Mouse (Mus musculus): ENCODE data around the gene 1700037C18Rik. TPM values are rescaled to one million over a fixed set of nuclear protein-coding genes. Genes with fewer than 3 reads are reported as not detected.

The 1700037C18Rik gene
- polyA plus RNA-seq, 1 experiment from 2014 or later, result 5.1 TPM

DNA sequence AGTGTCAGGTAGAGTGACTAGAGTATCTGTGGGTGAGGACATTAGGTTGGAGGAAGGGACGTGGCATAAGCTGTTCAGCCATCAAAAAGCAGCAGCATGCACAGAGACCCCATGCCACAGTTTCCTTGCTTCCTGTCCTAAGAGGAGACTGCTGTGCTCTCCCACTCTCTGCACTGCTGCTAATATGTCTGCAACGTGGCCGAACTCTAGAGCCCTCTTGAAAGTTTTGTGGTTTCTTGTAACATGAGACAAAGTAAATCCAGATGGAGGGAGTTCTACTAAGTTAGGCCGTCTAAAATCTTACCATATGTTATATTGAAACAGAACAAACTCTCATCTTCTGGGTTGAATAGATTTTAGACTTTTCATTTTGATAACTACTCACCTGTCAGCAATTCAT lies 15.5 kb upstream of the 1700037C18Rik start:
- Histone ChIP-seq H3K4me3 (ENCODE audit: low read depth, low read length) (no peak overlapping the region), H3K9me3 (ENCODE audit: control insufficient read depth, low read length) (no peaks in the 10 kb centered on the region), H3K9ac (ENCODE audit: low read length) (no peak overlapping the region), H3K36me3 (ENCODE audit: control insufficient read depth, insufficient read depth, low read length) (peaks cover 12% of the 10 kb centered on the region), H3K27ac (replicated peaks; ENCODE audit: low read depth, low read length) (peak overlapping the region; percentile 45; the same call in 1 of the 2 replicates), H3K4me2 (ENCODE audit: low read depth, severe bottlenecking) (no peak overlapping the region), H3K4me1 (ENCODE audit: control insufficient read depth, insufficient read depth, low read length) (no peaks in the 10 kb centered on the region), H3K27me3 (ENCODE audit: control insufficient read depth, insufficient read depth, low read length) (no peaks in the 10 kb centered on the region)
- ATAC-seq (ENCODE audit: insufficient number of reproducible peaks, low FRiP score, low TSS enrichment, low read depth) (peak; percentile 72; the same call in 1 of the 2 replicates), DNase-seq (ENCODE audit: low spot score) (peak; percentile 28)
- WGBS, result 29% methylated on average over 4 of the region's 4 CpGs

GRCm38 (mm10) chr16:3923515-3923914 lies 15.0 kb upstream of the 1700037C18Rik start:
- H3K27me3 ChIP-seq (ENCODE audit: control insufficient read depth, insufficient read depth, low read length), result no peaks in the 10 kb centered on the region
- H3K27ac ChIP-seq (replicated peaks; ENCODE audit: low read depth, low read length), result peak overlapping the region; percentile 45; the same call in 1 of the 2 replicates
- H3K9me3 ChIP-seq (ENCODE audit: control insufficient read depth, low read length), result no peaks in the 10 kb centered on the region
- WGBS, result 86% methylated on average over 3 of the region's 3 CpGs
- DNase-seq (ENCODE audit: low spot score) (no peak), ATAC-seq (ENCODE audit: insufficient number of reproducible peaks, low FRiP score, low TSS enrichment, low read depth) (no peak)
- no peak overlapping the region for H3K9ac ChIP-seq (ENCODE audit: low read length)
- peaks cover 10% of the 10 kb centered on the region for H3K36me3 ChIP-seq (ENCODE audit: control insufficient read depth, insufficient read depth, low read length)
- H3K4me3 ChIP-seq (ENCODE audit: low read depth, low read length), result no peak overlapping the region
- H3K4me2 ChIP-seq (ENCODE audit: low read depth, severe bottlenecking), result no peak overlapping the region
- H3K4me1 ChIP-seq (ENCODE audit: control insufficient read depth, insufficient read depth, low read length), result no peaks in the 10 kb centered on the region

GRCm38 (mm10) chr16:3920756-3921155 lies 12.3 kb upstream of the 1700037C18Rik start:
- ATAC-seq (ENCODE audit: insufficient number of reproducible peaks, low FRiP score, low TSS enrichment, low read depth), result no peak
- 87% methylated on average over 2 of the region's 2 CpGs for WGBS
- H3K36me3 ChIP-seq (ENCODE audit: control insufficient read depth, insufficient read depth, low read length), result peaks cover 6% of the 10 kb centered on the region

DNA sequence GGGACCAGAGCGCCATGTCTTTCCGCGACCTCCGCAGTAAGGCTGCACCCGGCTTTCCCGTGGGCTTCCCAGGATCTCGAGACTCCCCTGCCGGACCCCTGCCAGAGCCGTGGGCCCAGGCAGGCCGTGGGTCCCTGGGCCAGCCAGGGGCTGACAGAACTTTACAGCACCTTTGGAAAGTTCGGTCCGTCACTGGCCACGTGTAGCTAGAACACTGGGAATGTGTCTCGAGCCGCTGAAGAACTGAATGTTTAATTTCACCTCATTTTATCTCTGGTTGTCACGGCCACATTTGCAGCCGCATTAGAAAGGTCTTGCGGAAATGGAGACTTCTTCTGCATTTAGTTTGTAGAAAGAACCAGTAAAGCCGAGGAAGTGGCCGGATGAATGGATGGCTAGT lies 629 bp upstream of the 1700037C18Rik start:
- no peak; the same call in 1 of the 2 replicates for ATAC-seq (ENCODE audit: insufficient number of reproducible peaks, low FRiP score, low TSS enrichment, low read depth)
- H3K27me3 ChIP-seq (ENCODE audit: control insufficient read depth, insufficient read depth, low read length), result no peaks in the 10 kb centered on the region

More at GRCm38 (mm10) chr16:3920756-3921155, 12.3 kb upstream of the 1700037C18Rik start:
- H3K4me1 ChIP-seq (ENCODE audit: control insufficient read depth, insufficient read depth, low read length), result no peaks in the 10 kb centered on the region
- H3K9ac ChIP-seq (ENCODE audit: low read length), result no peak overlapping the region
- H3K27ac ChIP-seq (replicated peaks; ENCODE audit: low read depth, low read length), result no peak overlapping the region
- H3K4me2 ChIP-seq (ENCODE audit: low read depth, severe bottlenecking), result no peak overlapping the region
- H3K4me3 ChIP-seq (ENCODE audit: low read depth, low read length), result no peak overlapping the region
- H3K9me3 ChIP-seq (ENCODE audit: control insufficient read depth, low read length), result no peaks in the 10 kb centered on the region
- H3K27me3 ChIP-seq (ENCODE audit: control insufficient read depth, insufficient read depth, low read length), result no peaks in the 10 kb centered on the region
- DNase-seq (ENCODE audit: low spot score), result no peak

GRCm38 (mm10) chr16:3907471-3907870 lies 1.0 kb downstream of the 1700037C18Rik start:
- DNase-seq (ENCODE audit: low spot score) (no peak), ATAC-seq (ENCODE audit: insufficient number of reproducible peaks, low FRiP score, low TSS enrichment, low read depth) (no peak)
- H3K36me3 ChIP-seq (ENCODE audit: control insufficient read depth, insufficient read depth, low read length), result peaks cover 3% of the 10 kb centered on the region
- H3K27ac ChIP-seq (replicated peaks; ENCODE audit: low read depth, low read length), result no peak overlapping the region
- no peaks in the 10 kb centered on the region for H3K27me3 ChIP-seq (ENCODE audit: control insufficient read depth, insufficient read depth, low read length)
- 0 out of 2 replicates have a peak, but pooled peaks cover 2% of the 10 kb centered on the region for H3K4me1 ChIP-seq (ENCODE audit: control insufficient read depth, insufficient read depth, low read length)
- H3K9me3 ChIP-seq (ENCODE audit: control insufficient read depth, low read length), result no peaks in the 10 kb centered on the region
- no peak overlapping the region for H3K9ac ChIP-seq (ENCODE audit: low read length)
- WGBS, result 85% methylated on average over 2 of the region's 2 CpGs
- H3K4me2 ChIP-seq (ENCODE audit: low read depth, severe bottlenecking), result no peak overlapping the region
- no peak overlapping the region for H3K4me3 ChIP-seq (ENCODE audit: low read depth, low read length)

More for the DNA sequence above, 629 bp upstream of the 1700037C18Rik start:
- peak overlapping the region; percentile 77 for H3K4me2 ChIP-seq (ENCODE audit: low read depth, severe bottlenecking)
- no peak for DNase-seq (ENCODE audit: low spot score)
- H3K9ac ChIP-seq (ENCODE audit: low read length), result peak overlapping the region; percentile 72
- peak overlapping the region; percentile 62 for H3K4me3 ChIP-seq (ENCODE audit: low read depth, low read length)
- no peak overlapping the region for H3K27ac ChIP-seq (replicated peaks; ENCODE audit: low read depth, low read length)
- no peaks in the 10 kb centered on the region for H3K9me3 ChIP-seq (ENCODE audit: control insufficient read depth, low read length)
- H3K4me1 ChIP-seq (ENCODE audit: control insufficient read depth, insufficient read depth, low read length), result 0 out of 2 replicates have a peak, but pooled peaks cover 2% of the 10 kb centered on the region
- H3K36me3 ChIP-seq (ENCODE audit: control insufficient read depth, insufficient read depth, low read length), result peaks cover 8% of the 10 kb centered on the region; the same call in 1 of the 2 replicates
- WGBS, result 13% methylated on average over 20 of the region's 20 CpGs

DNA sequence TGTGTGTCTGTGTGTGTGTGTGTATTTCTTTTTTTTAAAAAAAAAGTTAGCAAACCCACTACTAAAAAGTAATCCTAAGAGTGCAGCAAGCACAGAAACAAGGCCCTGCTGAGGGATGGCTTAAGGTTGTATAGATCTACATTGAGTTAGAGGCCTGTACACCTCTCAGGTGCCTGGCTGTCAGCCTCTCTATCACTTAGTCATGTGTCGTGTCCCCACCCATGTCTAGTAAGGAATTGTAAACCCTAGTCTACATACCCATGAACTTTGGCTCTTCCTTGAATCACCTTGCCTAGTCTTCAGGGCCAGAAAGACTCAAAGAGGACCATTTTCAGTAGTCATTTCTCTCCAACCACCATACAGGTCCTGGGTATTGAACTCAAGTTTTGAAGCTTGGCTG lies 11.9 kb downstream of the 1700037C18Rik start:
- Histone ChIP-seq H3K9ac (ENCODE audit: low read length) (no peak overlapping the region), H3K27me3 (ENCODE audit: control insufficient read depth, insufficient read depth, low read length) (no peaks in the 10 kb centered on the region), H3K27ac (replicated peaks; ENCODE audit: low read depth, low read length) (no peak overlapping the region), H3K4me3 (ENCODE audit: low read depth, low read length) (no peak overlapping the region), H3K36me3 (ENCODE audit: control insufficient read depth, insufficient read depth, low read length) (peaks cover 4% of the 10 kb centered on the region; the same call in 1 of the 2 replicates), H3K4me2 (ENCODE audit: low read depth, severe bottlenecking) (no peak overlapping the region), H3K9me3 (ENCODE audit: control insufficient read depth, low read length) (no peaks in the 10 kb centered on the region), H3K4me1 (ENCODE audit: control insufficient read depth, insufficient read depth, low read length) (no peaks in the 10 kb centered on the region)
- 94% methylated on average over 1 of the region's 1 CpGs for WGBS
- ATAC-seq (ENCODE audit: insufficient number of reproducible peaks, low FRiP score, low TSS enrichment, low read depth), result no peak
- DNase-seq (ENCODE audit: low spot score), result no peak

DNA sequence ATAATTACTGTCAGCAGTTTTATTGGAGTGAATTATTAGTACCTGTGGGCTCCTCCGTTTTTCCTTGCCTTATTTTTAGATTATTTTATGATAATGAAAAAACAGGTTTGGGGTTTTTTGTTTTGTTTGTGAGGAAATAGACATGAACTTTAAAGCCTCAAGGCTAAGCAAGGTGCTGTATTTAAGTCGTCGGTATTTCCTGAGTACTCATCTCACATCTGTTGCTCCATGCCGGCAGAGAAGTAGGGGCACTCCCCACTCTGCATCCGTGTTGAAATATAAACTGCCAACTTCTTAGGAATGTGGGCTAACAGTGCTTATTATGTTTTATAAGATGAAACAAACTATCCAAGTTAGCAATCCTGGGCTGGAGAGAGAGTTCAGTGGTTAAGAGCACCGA lies 12.4 kb downstream of the 1700037C18Rik start:
- no peak overlapping the region for H3K27ac ChIP-seq (replicated peaks; ENCODE audit: low read depth, low read length)
- no peak overlapping the region for H3K9ac ChIP-seq (ENCODE audit: low read length)
- DNase-seq (ENCODE audit: low spot score) (no peak), ATAC-seq (ENCODE audit: insufficient number of reproducible peaks, low FRiP score, low TSS enrichment, low read depth) (no peak)
- peaks cover 2% of the 10 kb centered on the region; the same call in 1 of the 2 replicates for H3K36me3 ChIP-seq (ENCODE audit: control insufficient read depth, insufficient read depth, low read length)
- no peaks in the 10 kb centered on the region for H3K27me3 ChIP-seq (ENCODE audit: control insufficient read depth, insufficient read depth, low read length)
- WGBS, result 82% methylated on average over 6 of the region's 6 CpGs
- H3K4me3 ChIP-seq (ENCODE audit: low read depth, low read length), result no peak overlapping the region
- no peaks in the 10 kb centered on the region for H3K4me1 ChIP-seq (ENCODE audit: control insufficient read depth, insufficient read depth, low read length)
- H3K9me3 ChIP-seq (ENCODE audit: control insufficient read depth, low read length), result no peaks in the 10 kb centered on the region
- no peak overlapping the region for H3K4me2 ChIP-seq (ENCODE audit: low read depth, severe bottlenecking)

GRCm38 (mm10) chr16:3895173-3895792 lies 13.2 kb downstream of the 1700037C18Rik start:
- no peak overlapping the region for H3K27ac ChIP-seq (replicated peaks; ENCODE audit: low read depth, low read length)
- H3K4me3 ChIP-seq (ENCODE audit: low read depth, low read length), result no peak overlapping the region
- H3K9me3 ChIP-seq (ENCODE audit: control insufficient read depth, low read length), result no peaks in the 10 kb centered on the region
- H3K4me1 ChIP-seq (ENCODE audit: control insufficient read depth, insufficient read depth, low read length), result no peaks in the 10 kb centered on the region
- H3K27me3 ChIP-seq (ENCODE audit: control insufficient read depth, insufficient read depth, low read length), result no peaks in the 10 kb centered on the region
- no peak overlapping the region for H3K9ac ChIP-seq (ENCODE audit: low read length)
- ATAC-seq (ENCODE audit: insufficient number of reproducible peaks, low FRiP score, low TSS enrichment, low read depth) (no peak), DNase-seq (ENCODE audit: low spot score) (no peak)
- 81% methylated on average over 9 of the region's 9 CpGs for WGBS
- no peak overlapping the region for H3K4me2 ChIP-seq (ENCODE audit: low read depth, severe bottlenecking)
- H3K36me3 ChIP-seq (ENCODE audit: control insufficient read depth, insufficient read depth, low read length), result peaks cover 2% of the 10 kb centered on the region; the same call in 1 of the 2 replicates

Measured in limb, embryonic 11.5 days (tissue).